Comparison of ENCODE assay signal across 21 mouse cellular contexts in genomic region chr6:83347916-83348315, GRCm38 (mm10). TPM values are rescaled to one million over a fixed set of nuclear protein-coding genes. Genes with fewer than 3 reads are reported as not detected.
A peak's percentile ranks its signal among the peaks of the same experiment; 100 is the strongest.
DNase-seq lines count a peak whose midpoint lies in the region; ATAC-seq and TF ChIP-seq lines count a peak whose summit lies in the region.
"Had no signal": no experiment of that assay in that cellular context is flagged by ENCODE, and none has a peak within 500 bp of the region (broad histone marks: within the 10 kb centered on the region; RNA-seq: fewer than 3 reads in every experiment).

No protein-coding gene starts in this region.

- no peak overlapping the region for H3K4me3 ChIP-seq in liver, embryonic 13.5 days (replicated peaks)
- no peak overlapping the region for H3K4me3 ChIP-seq in liver, embryonic 11.5 days (ENCODE audit: low read depth, low read length)
- peak overlapping the region; percentile 2; the same call in 1 of the 2 replicates for H3K4me3 ChIP-seq in G1E (ENCODE audit: low read depth, low read length)
- H3K4me3 ChIP-seq in limb, embryonic 15.5 days = no peak overlapping the region
- H3K4me3 ChIP-seq in forebrain, embryonic 13.5 days = no peak overlapping the region
- H3K4me3 ChIP-seq: embryonic facial prominence, embryonic 13.5 days; heart, adult 2 months; midbrain, embryonic 13.5 days had no signal

- DNase-seq in cerebellum, adult 9-11 months = peak; percentile 18
- no peak for DNase-seq in cerebellum, adult 18-20 months
- DNase-seq in liver, embryonic 13.5 days = no peak
- no peak for DNase-seq in liver, embryonic 11.5 days (ENCODE audit: low spot score)
- no peak for DNase-seq in G1E (ENCODE audit: low spot score)
- DNase-seq: adrenal gland, adult 2 months; adrenal gland, postnatal 36 days; cerebellum, adult 8-10 months; forebrain, postnatal 0 days; heart, adult 2 months; kidney, adult 2 months; kidney, postnatal 4 days; thymus, postnatal 4 days had no signal

- no peak for TF ChIP-seq CTCF in G1E (IDR thresholded peaks at IDR 0.05; ENCODE audit: low read depth, low read length)

- ATAC-seq in liver, embryonic 13.5 days (ENCODE audit: low read depth) = no peak
- no peak for ATAC-seq in liver, embryonic 11.5 days (replicated peaks; ENCODE audit: low FRiP score)
- no peak for ATAC-seq in G1E (ENCODE audit: extremely low read depth, insufficient number of reproducible peaks, low FRiP score, poor library complexity, severe bottlenecking)
- ATAC-seq in limb, embryonic 15.5 days (ENCODE audit: insufficient number of reproducible peaks, low FRiP score, low TSS enrichment, low read depth) = no peak
- ATAC-seq in forebrain, embryonic 13.5 days = no peak
- ATAC-seq: forebrain, postnatal 0 days; hindbrain, embryonic 16.5 days; midbrain, embryonic 13.5 days had no signal

- H3K9me3 ChIP-seq in liver, embryonic 13.5 days (replicated peaks) = no peaks in the 10 kb centered on the region
- no peaks in the 10 kb centered on the region for H3K9me3 ChIP-seq in liver, embryonic 11.5 days (ENCODE audit: control insufficient read depth, low read length)
- no peaks in the 10 kb centered on the region for H3K9me3 ChIP-seq in G1E (replicated peaks)
- no peaks in the 10 kb centered on the region for H3K9me3 ChIP-seq in limb, embryonic 15.5 days
- H3K9me3 ChIP-seq in forebrain, embryonic 13.5 days (replicated peaks) = no peaks in the 10 kb centered on the region
- H3K9me3 ChIP-seq: embryonic facial prominence, embryonic 13.5 days; midbrain, embryonic 13.5 days had no signal

- no peaks in the 10 kb centered on the region for H3K27me3 ChIP-seq in liver, embryonic 13.5 days
- H3K27me3 ChIP-seq in liver, embryonic 11.5 days (replicated peaks; ENCODE audit: control insufficient read depth, insufficient read depth, low read length) = no peaks in the 10 kb centered on the region
- H3K27me3 ChIP-seq in G1E (ENCODE audit: insufficient read depth, low read length) = no peaks in the 10 kb centered on the region
- H3K27me3 ChIP-seq in limb, embryonic 15.5 days = no peaks in the 10 kb centered on the region
- H3K27me3 ChIP-seq in forebrain, embryonic 13.5 days = no peaks in the 10 kb centered on the region
- H3K27me3 ChIP-seq: embryonic facial prominence, embryonic 13.5 days; midbrain, embryonic 13.5 days had no signal

- no peak overlapping the region for H3K4me2 ChIP-seq in liver, embryonic 13.5 days
- no peak overlapping the region for H3K4me2 ChIP-seq in liver, embryonic 11.5 days
- H3K4me2 ChIP-seq in limb, embryonic 15.5 days = no peak overlapping the region
- H3K4me2 ChIP-seq in forebrain, embryonic 13.5 days = no peak overlapping the region
- H3K4me2 ChIP-seq: embryonic facial prominence, embryonic 13.5 days; midbrain, embryonic 13.5 days had no signal

- peak overlapping the region; percentile 99 for H3K27ac ChIP-seq in liver, embryonic 13.5 days
- H3K27ac ChIP-seq in liver, embryonic 11.5 days (ENCODE audit: low read depth, low read length) = no peak overlapping the region
- peak overlapping the region; percentile 12; the same call in 1 of the 2 replicates for H3K27ac ChIP-seq in limb, embryonic 15.5 days
- H3K27ac ChIP-seq in forebrain, embryonic 13.5 days = no peak overlapping the region
- H3K27ac ChIP-seq: embryonic facial prominence, embryonic 13.5 days; heart, adult 2 months; kidney, postnatal 0 days; macrophage; midbrain, embryonic 13.5 days had no signal

- H3K4me1 ChIP-seq in liver, embryonic 13.5 days (replicated peaks) = peaks cover 46% of the 10 kb centered on the region
- peaks cover 24% of the 10 kb centered on the region for H3K4me1 ChIP-seq in liver, embryonic 11.5 days (replicated peaks; ENCODE audit: control insufficient read depth, insufficient read depth, low read length)
- H3K4me1 ChIP-seq in G1E (ENCODE audit: insufficient read depth, low read depth, low read length) = peaks cover 53% of the 10 kb centered on the region
- peaks cover 13% of the 10 kb centered on the region for H3K4me1 ChIP-seq in limb, embryonic 15.5 days
- H3K4me1 ChIP-seq in forebrain, embryonic 13.5 days = peaks cover 16% of the 10 kb centered on the region

- H3K9ac ChIP-seq in liver, embryonic 13.5 days = no peak overlapping the region
- no peak overlapping the region for H3K9ac ChIP-seq in liver, embryonic 11.5 days (ENCODE audit: low read depth, low read length)
- H3K9ac ChIP-seq in limb, embryonic 15.5 days = no peak overlapping the region
- no peak overlapping the region for H3K9ac ChIP-seq in forebrain, embryonic 13.5 days
- H3K9ac ChIP-seq: embryonic facial prominence, embryonic 13.5 days; forebrain, postnatal 0 days; liver, embryonic 14.5 days; midbrain, embryonic 13.5 days had no signal

- 74% methylated on average over 3 of the region's 3 CpGs for WGBS in liver, embryonic 13.5 days (ENCODE audit: insufficient replicate concordance)
- WGBS in liver, embryonic 11.5 days = 77% methylated on average over 3 of the region's 3 CpGs
- 61% methylated on average over 3 of the region's 3 CpGs for WGBS in limb, embryonic 15.5 days
- WGBS in forebrain, embryonic 13.5 days = 93% methylated on average over 3 of the region's 3 CpGs

- H3K36me3 ChIP-seq in liver, embryonic 13.5 days = peaks cover 35% of the 10 kb centered on the region
- peaks cover 2% of the 10 kb centered on the region for H3K36me3 ChIP-seq in liver, embryonic 11.5 days (ENCODE audit: control insufficient read depth, insufficient read depth, low read length)
- H3K36me3 ChIP-seq in G1E (replicated peaks) = peaks cover 56% of the 10 kb centered on the region
- peaks cover 10% of the 10 kb centered on the region for H3K36me3 ChIP-seq in limb, embryonic 15.5 days
- peaks cover 14% of the 10 kb centered on the region for H3K36me3 ChIP-seq in forebrain, embryonic 13.5 days (ENCODE audit: poor library complexity, severe bottlenecking)

RNA-seq across cellular contexts. Expression of gene Bola3, which starts 1.0 kb away (rescaled TPM):
- polyA plus RNA-seq in liver, embryonic 13.5 days (2015; fragmentation: Nextera tagmentation; extraction: Ambion mirVana) = 329 and 343 TPM in 2 replicates
- 307 and 333 TPM in 2 replicates for polyA plus RNA-seq in liver, embryonic 11.5 days (2014; fragmentation: Nextera tagmentation; extraction: Ambion mirVana)
- total RNA-seq in G1E (2014; fragmentation: Nextera tagmentation) = 191 and 283 TPM in 2 replicates
- total RNA-seq in G1E (2017) = 109 and 131 TPM in 2 replicates
- 60.2 and 60.6 TPM in 2 replicates for polyA plus RNA-seq in G1E (2012)
- 102 and 104 TPM in 2 replicates for polyA plus RNA-seq in limb, embryonic 15.5 days (2015; fragmentation: Nextera tagmentation; extraction: Ambion mirVana)
- 92.7 and 103 TPM in 2 replicates for polyA plus RNA-seq in forebrain, embryonic 13.5 days (2015; fragmentation: Nextera tagmentation; extraction: Ambion mirVana)

RNA-seq across cellular contexts. Expression of gene Mob1a, which starts 22.1 kb away (rescaled TPM):
- polyA plus RNA-seq in liver, embryonic 13.5 days (2015; fragmentation: Nextera tagmentation; extraction: Ambion mirVana) = 36.9 and 46.5 TPM in 2 replicates
- 78.5 and 84.8 TPM in 2 replicates for polyA plus RNA-seq in liver, embryonic 11.5 days (2014; fragmentation: Nextera tagmentation; extraction: Ambion mirVana)
- total RNA-seq in G1E (2014; fragmentation: Nextera tagmentation) = 111 and 119 TPM in 2 replicates
- total RNA-seq in G1E (2017) = 236 and 238 TPM in 2 replicates
- 142 and 156 TPM in 2 replicates for polyA plus RNA-seq in G1E (2012)
- polyA plus RNA-seq in limb, embryonic 15.5 days (2015; fragmentation: Nextera tagmentation; extraction: Ambion mirVana) = 67.8 and 68.7 TPM in 2 replicates
- 35.7 and 39.3 TPM in 2 replicates for polyA plus RNA-seq in forebrain, embryonic 13.5 days (2015; fragmentation: Nextera tagmentation; extraction: Ambion mirVana)

RNA-seq across cellular contexts. Expression of gene Mthfd2, which starts 22.2 kb away (rescaled TPM):
- polyA plus RNA-seq in liver, embryonic 13.5 days (2015; fragmentation: Nextera tagmentation; extraction: Ambion mirVana) = 90.3 and 106 TPM in 2 replicates
- 119 and 120 TPM in 2 replicates for polyA plus RNA-seq in liver, embryonic 11.5 days (2014; fragmentation: Nextera tagmentation; extraction: Ambion mirVana)
- total RNA-seq in G1E (2014; fragmentation: Nextera tagmentation) = 36.6 and 37.9 TPM in 2 replicates
- total RNA-seq in G1E (2017) = 26.2 and 31.5 TPM in 2 replicates
- polyA plus RNA-seq in G1E (2012) = 35.8 and 39.8 TPM in 2 replicates
- polyA plus RNA-seq in limb, embryonic 15.5 days (2015; fragmentation: Nextera tagmentation; extraction: Ambion mirVana) = 31.1 and 34.0 TPM in 2 replicates
- polyA plus RNA-seq in forebrain, embryonic 13.5 days (2015; fragmentation: Nextera tagmentation; extraction: Ambion mirVana) = 29.4 and 32.5 TPM in 2 replicates

Comparison
In these comparisons a context has a peak if more than half of its experiments do, and no peak if none do; other contexts are left out.
1. H3K27ac ChIP-seq: peak in liver, embryonic 13.5 days (single experiment) and limb, embryonic 15.5 days (single experiment); none in liver, embryonic 11.5 days (single experiment) and forebrain, embryonic 13.5 days (single experiment).